Mouse (Mus musculus) neural tube, embryonic 14.5 days (tissue): ENCODE measurements around the gene Grb2. TPM values are rescaled to one million over a fixed set of nuclear protein-coding genes. Genes with fewer than 3 reads are reported as not detected.

Source experiments
- ATAC-seq: fragments of 200-750 bp; cut with Nextera tagmentation; 2 replicates; pipeline ENCODE4 v1.8.0; 2017; ENCODE audit warnings: low read depth, mild to moderate bottlenecking, moderate TSS enrichment, moderate library complexity
- H3K27ac ChIP-seq: fragments of 300-500 bp; sonication (generic); 2 replicates; pipeline ENCODE4 v1.5.1; 2014; ENCODE audit warnings: low read depth, mild to moderate bottlenecking, control low read depth, low read length, moderate library complexity, mixed read lengths
- H3K27me3 ChIP-seq: fragments of 300-500 bp; sonication (generic); 2 replicates; pipeline ENCODE4 v1.6.1; 2014; ENCODE audit warnings: low read length; ENCODE audit not compliant: control insufficient read depth, insufficient read depth
- H3K36me3 ChIP-seq: fragments of 300-500 bp; sonication (generic); 2 replicates; pipeline ENCODE4 v1.6.1; 2014; ENCODE audit warnings: low read length, mixed read lengths; ENCODE audit not compliant: control insufficient read depth, insufficient read depth
- H3K4me1 ChIP-seq: fragments of 300-500 bp; sonication (generic); 2 replicates; pipeline ENCODE4 v1.6.1; 2014; ENCODE audit warnings: low read length; ENCODE audit not compliant: control insufficient read depth, insufficient read depth
- H3K4me2 ChIP-seq: fragments of 300-500 bp; sonication (generic); 2 replicates; pipeline ENCODE4 v1.6.1; 2014; ENCODE audit warnings: mild to moderate bottlenecking, low read depth, low read length, control low read depth
- H3K4me3 ChIP-seq: fragments of 300-500 bp; sonication (generic); 2 replicates; pipeline ENCODE4 v1.5.1; 2014; ENCODE audit warnings: low read depth, low read length, control low read depth, mixed read lengths
- H3K9ac ChIP-seq: fragments of 300-500 bp; sonication (generic); replicated peaks from 2 replicates; pipeline ENCODE4 v1.6.1; 2014; ENCODE audit warnings: low read depth, mild to moderate bottlenecking, control low read depth, low read length, mixed read lengths
- H3K9me3 ChIP-seq: fragments of 300-500 bp; sonication (generic); 2 replicates; pipeline ENCODE4 v1.6.1; 2016; ENCODE audit warnings: low read length; ENCODE audit not compliant: control insufficient read depth
- WGBS: fragments of 180-500 bp; shearing (Covaris S2); extraction: QIAGEN DNeasy Blood & Tissue Kit; methylation state at CpG from one replicate; pipeline ENCODE4 v1.1.7; 2014; 5-methylcytosine and 5-hydroxymethylcytosine counted together
- polyA plus RNA-seq: library from polyadenylated mRNA; unstranded; fragments of >200 nt; fragmentation: Nextera tagmentation; extraction: Ambion mirVana; gene quantifications from 2 replicates; pipeline ENCODE4 v1.2.1, GENCODE M21; 2014

Grb2 gene
- polyA plus RNA-seq: 115 and 126 TPM in 2 replicates

- Histone ChIP-seq H3K9me3 (no peaks in the 10 kb centered on the region), H3K9ac (peak within 1 kb of the TSS; percentile 97), H3K4me2 (peak within 1 kb of the TSS; percentile 82), H3K27me3 (no peaks in the 10 kb centered on the region), H3K27ac (peak within 1 kb of the TSS; percentile 95), H3K4me3 (peak within 1 kb of the TSS; percentile 99), H3K36me3 (no peaks in the 10 kb centered on the region), H3K4me1 (peaks cover 13% of the 10 kb centered on the region)
- peak; percentile 91 for ATAC-seq
- WGBS: under 1% methylated on average over 58 of the region's 91 CpGs
Measured at GRCm38 (mm10) chr11:115708209-115708876, at the start of gene Grb2. Grb2 (minus strand) TSS chr11:115708597.

- no peak overlapping the region for H3K4me2 ChIP-seq
- H3K4me1 ChIP-seq: no peaks in the 10 kb centered on the region
- H3K27me3 ChIP-seq: no peaks in the 10 kb centered on the region
- no peak overlapping the region for H3K27ac ChIP-seq
- H3K36me3 ChIP-seq: no peaks in the 10 kb centered on the region
- no peaks in the 10 kb centered on the region for H3K9me3 ChIP-seq
- H3K4me3 ChIP-seq: no peak overlapping the region
- ATAC-seq: no peak
- 64% methylated on average over 4 of the region's 4 CpGs for WGBS
- no peak overlapping the region for H3K9ac ChIP-seq
Measured at GRCm38 (mm10) chr11:115753485-115753884, 45.1 kb upstream of the Grb2 start.

- Histone ChIP-seq H3K4me1 (no peaks in the 10 kb centered on the region), H3K9ac (no peak overlapping the region), H3K27me3 (no peaks in the 10 kb centered on the region), H3K4me3 (no peak overlapping the region), H3K27ac (no peak overlapping the region), H3K4me2 (no peak overlapping the region), H3K36me3 (no peaks in the 10 kb centered on the region), H3K9me3 (no peaks in the 10 kb centered on the region)
- no peak for ATAC-seq
- 32% methylated on average over 7 of the region's 7 CpGs for WGBS
Measured at GRCm38 (mm10) chr11:115752653-115753052, 44.3 kb upstream of the Grb2 start.

GRCm38 (mm10) chr11:115751725-115752124 lies 43.3 kb upstream of the Grb2 start:
- WGBS: 54% methylated on average over 2 of the region's 2 CpGs
- no peaks in the 10 kb centered on the region for H3K4me1 ChIP-seq
- H3K9me3 ChIP-seq: no peaks in the 10 kb centered on the region
- H3K9ac ChIP-seq: no peak overlapping the region
- no peaks in the 10 kb centered on the region for H3K27me3 ChIP-seq
- no peak overlapping the region for H3K4me2 ChIP-seq
- no peak overlapping the region for H3K4me3 ChIP-seq
- no peaks in the 10 kb centered on the region for H3K36me3 ChIP-seq
- H3K27ac ChIP-seq: no peak overlapping the region
- no peak for ATAC-seq

GRCm38 (mm10) chr11:115749834-115750233 lies 41.4 kb upstream of the Grb2 start:
- no peaks in the 10 kb centered on the region for H3K9me3 ChIP-seq
- no peak overlapping the region for H3K4me2 ChIP-seq
- no peaks in the 10 kb centered on the region for H3K36me3 ChIP-seq
- H3K27me3 ChIP-seq: no peaks in the 10 kb centered on the region
- ATAC-seq: no peak
- H3K27ac ChIP-seq: no peak overlapping the region
- no peak overlapping the region for H3K4me3 ChIP-seq
- H3K4me1 ChIP-seq: no peaks in the 10 kb centered on the region
- H3K9ac ChIP-seq: no peak overlapping the region
- 82% methylated on average over 5 of the region's 5 CpGs for WGBS

- H3K9ac ChIP-seq: no peak overlapping the region
- WGBS: 9% methylated on average over 11 of the region's 15 CpGs
- no peak for ATAC-seq
- H3K9me3 ChIP-seq: no peaks in the 10 kb centered on the region
- H3K36me3 ChIP-seq: no peaks in the 10 kb centered on the region
- no peak overlapping the region for H3K27ac ChIP-seq
- H3K27me3 ChIP-seq: no peaks in the 10 kb centered on the region
- H3K4me3 ChIP-seq: no peak overlapping the region
- no peaks in the 10 kb centered on the region for H3K4me1 ChIP-seq
- peak overlapping the region; percentile 31; the same call in 1 of the 2 replicates for H3K4me2 ChIP-seq
Measured at GRCm38 (mm10) chr11:115747351-115747750, 39.0 kb upstream of the Grb2 start.

GRCm38 (mm10) chr11:115746762-115747161 lies 38.4 kb upstream of the Grb2 start:
- 62% methylated on average over 8 of the region's 8 CpGs for WGBS
- no peak overlapping the region for H3K4me3 ChIP-seq

GRCm38 (mm10) chr11:115746109-115746508 lies 37.7 kb upstream of the Grb2 start:
- H3K4me3 ChIP-seq: no peak overlapping the region
- no peak overlapping the region for H3K27ac ChIP-seq
- H3K27me3 ChIP-seq: no peaks in the 10 kb centered on the region
- no peak for ATAC-seq
- no peaks in the 10 kb centered on the region for H3K36me3 ChIP-seq
- no peaks in the 10 kb centered on the region for H3K4me1 ChIP-seq
- H3K9me3 ChIP-seq: no peaks in the 10 kb centered on the region
- H3K9ac ChIP-seq: no peak overlapping the region
- no peak overlapping the region for H3K4me2 ChIP-seq
- 74% methylated on average over 1 of the region's 1 CpGs for WGBS

More at GRCm38 (mm10) chr11:115746762-115747161, 38.4 kb upstream of the Grb2 start:
- Histone ChIP-seq H3K4me2 (no peak overlapping the region), H3K9me3 (no peaks in the 10 kb centered on the region), H3K9ac (no peak overlapping the region), H3K27ac (no peak overlapping the region), H3K27me3 (no peaks in the 10 kb centered on the region), H3K36me3 (no peaks in the 10 kb centered on the region), H3K4me1 (no peaks in the 10 kb centered on the region)
- ATAC-seq: no peak

- Histone ChIP-seq H3K36me3 (no peaks in the 10 kb centered on the region), H3K4me1 (no peaks in the 10 kb centered on the region), H3K4me3 (no peak overlapping the region), H3K9ac (no peak overlapping the region), H3K4me2 (no peak overlapping the region), H3K27ac (no peak overlapping the region), H3K27me3 (no peaks in the 10 kb centered on the region), H3K9me3 (no peaks in the 10 kb centered on the region)
- WGBS: 89% methylated on average over 5 of the region's 5 CpGs
- no peak for ATAC-seq
Measured at GRCm38 (mm10) chr11:115744385-115744784, 36.0 kb upstream of the Grb2 start.
